Mouse (Mus musculus): ENCODE data around the gene Acat1. TPM values are rescaled to one million over a fixed set of nuclear protein-coding genes. Genes with fewer than 3 reads are reported as not detected.

Acat1 gene
- polyA plus RNA-seq, 1 experiment = 28.3 TPM

GRCm38 (mm10) chr9:53535416-53536320 lies 74.5 kb downstream of the Acat1 start:
- H3K79me2 ChIP-seq (ENCODE audit: control insufficient read depth, insufficient read depth) = peaks cover 60% of the 10 kb centered on the region
- peak overlapping the region; percentile 57 for H3K4me3 ChIP-seq (ENCODE audit: insufficient read depth, poor library complexity, severe bottlenecking)
- H3K27me3 ChIP-seq (ENCODE audit: control insufficient read depth, insufficient read depth, insufficient read length) = no peaks in the 10 kb centered on the region
- H3ac ChIP-seq (ENCODE audit: control insufficient read depth, insufficient read length, low read depth) = peak overlapping the region; percentile 39
- peaks cover 13% of the 10 kb centered on the region for H3K36me3 ChIP-seq (ENCODE audit: control insufficient read depth, insufficient read depth)
- peaks cover 42% of the 10 kb centered on the region for H3K79me3 ChIP-seq (ENCODE audit: low read depth)
- TF ChIP-seq MAX (IDR thresholded peaks at IDR 0.05) (no peak), USF1 (IDR thresholded peaks at IDR 0.05; ENCODE audit: low read depth) (no peak), MYOD1 (IDR thresholded peaks at IDR 0.05; ENCODE audit: control insufficient read depth, insufficient read length, low read depth) (no peak), CTCF (IDR thresholded peaks at IDR 0.05; ENCODE audit: control insufficient read depth, insufficient read depth, insufficient read length) (no peak), CEBPB (IDR thresholded peaks at IDR 0.05; ENCODE audit: low read depth) (no peak), FOSL1 (IDR thresholded peaks at IDR 0.05; ENCODE audit: insufficient read depth, low read length, poor library complexity, severe bottlenecking) (no peak), MYOG (IDR thresholded peaks at IDR 0.05; ENCODE audit: control insufficient read depth, extremely low read depth, insufficient read length) (no peak)

Other genes starting within 250 kb of the Acat1 start
- gene Kdelc2, start 226.4 kb downstream of the Acat1 start, polyA plus RNA-seq (2012; fragmentation: generic; extraction: Trizol) = 5.2 TPM
- gene 4930550C14Rik, start 208.1 kb downstream of the Acat1 start, polyA plus RNA-seq (2012; fragmentation: generic; extraction: Trizol) = 0.06 TPM
- 3.3 TPM for gene Atm, start 73.6 kb downstream of the Acat1 start, polyA plus RNA-seq (2012; fragmentation: generic; extraction: Trizol)
- 3.0 TPM for gene Npat, start 73.3 kb downstream of the Acat1 start, polyA plus RNA-seq (2012; fragmentation: generic; extraction: Trizol)
- 7.2 TPM for gene Cul5, start 59.6 kb upstream of the Acat1 start, polyA plus RNA-seq (2012; fragmentation: generic; extraction: Trizol)
- gene Rab39, start 95.8 kb upstream of the Acat1 start, polyA plus RNA-seq (2012; fragmentation: generic; extraction: Trizol) = not detected
- 0.08 TPM for gene Slc35f2, start 161.2 kb upstream of the Acat1 start, polyA plus RNA-seq (2012; fragmentation: generic; extraction: Trizol)
- not detected for gene Sln, start 239.8 kb upstream of the Acat1 start, polyA plus RNA-seq (2012; fragmentation: generic; extraction: Trizol)